In the genomic region with DNA sequence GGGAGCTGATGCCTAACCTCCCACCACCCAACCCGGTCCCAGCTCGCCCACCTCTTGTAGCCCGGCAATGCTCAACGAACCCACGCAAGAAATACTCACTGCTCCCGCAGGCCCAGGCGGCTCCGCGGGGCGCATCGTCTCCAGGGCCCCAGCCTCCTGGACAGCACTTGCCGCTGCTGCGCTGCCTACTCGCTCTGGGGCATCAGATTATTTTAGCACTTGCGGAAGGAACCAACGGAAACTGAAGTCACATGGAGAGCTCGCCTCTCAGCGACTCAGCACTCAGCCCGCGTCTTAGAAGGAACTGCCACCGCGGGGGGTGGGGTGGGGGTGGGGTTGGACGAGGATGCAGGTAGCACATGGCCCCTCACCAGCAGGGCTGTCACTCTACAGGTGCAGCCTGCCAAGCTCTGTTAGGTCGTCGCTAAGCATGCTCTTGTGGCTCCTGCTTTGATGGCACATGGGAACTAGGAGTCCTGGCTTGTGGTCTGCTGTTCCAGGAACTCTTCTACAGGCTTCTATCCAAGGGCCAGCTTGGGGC, we compare ENCODE assay signal across 8 mouse cellular contexts. TPM values are rescaled to one million over a fixed set of nuclear protein-coding genes. Genes with fewer than 3 reads are reported as not detected.
DNase-seq lines count a peak whose midpoint lies in the region; ATAC-seq and TF ChIP-seq lines count a peak whose summit lies in the region.

A gene (minus strand): TSS at position 314 of the 541 bp plus-strand sequence.

- peak within 1 kb of the TSS; percentile 13 for H3K9ac ChIP-seq in embryonic facial prominence, embryonic 15.5 days
- H3K9ac ChIP-seq in heart, postnatal 0 days (replicated peaks; ENCODE audit: low read depth, low read length): peak within 1 kb of the TSS; percentile 60
- peak within 1 kb of the TSS; percentile 65 for H3K9ac ChIP-seq in lung, postnatal 0 days (replicated peaks; ENCODE audit: low read depth)

- TF ChIP-seq EP300 in heart, postnatal 0 days (IDR thresholded peaks at IDR 0.05; ENCODE audit: low read depth): no peak
- TF ChIP-seq EP300 in lung, postnatal 0 days (IDR thresholded peaks at IDR 0.05): no peak

- peak within 1 kb of the TSS; percentile 44 for H3K4me3 ChIP-seq in embryonic facial prominence, embryonic 15.5 days (replicated peaks)
- peak within 1 kb of the TSS; percentile 56 for H3K4me3 ChIP-seq in heart, postnatal 0 days (ENCODE audit: low read depth, low read length)
- H3K4me3 ChIP-seq in lung, postnatal 0 days (ENCODE audit: low read depth, low read length): peak within 1 kb of the TSS; percentile 52

- H3K27me3 ChIP-seq in embryonic facial prominence, embryonic 15.5 days: peaks cover 3% of the 10 kb centered on the region; the same call in 1 of the 2 replicates
- no peaks in the 10 kb centered on the region for H3K27me3 ChIP-seq in heart, postnatal 0 days (ENCODE audit: control insufficient read depth, insufficient read depth, low read length)
- H3K27me3 ChIP-seq in lung, postnatal 0 days (replicated peaks; ENCODE audit: insufficient read depth, low read length): no peaks in the 10 kb centered on the region

- peaks cover 8% of the 10 kb centered on the region for H3K4me1 ChIP-seq in embryonic facial prominence, embryonic 15.5 days
- H3K4me1 ChIP-seq in heart, postnatal 0 days (ENCODE audit: control insufficient read depth, insufficient read depth): peaks cover 18% of the 10 kb centered on the region
- peaks cover 4% of the 10 kb centered on the region for H3K4me1 ChIP-seq in lung, postnatal 0 days (ENCODE audit: insufficient read depth, low read depth, low read length)

- H3K27ac ChIP-seq in embryonic facial prominence, embryonic 15.5 days (replicated peaks): no peak within 1 kb of the TSS
- peak within 1 kb of the TSS; percentile 49 for H3K27ac ChIP-seq in heart, postnatal 0 days (ENCODE audit: low read depth)
- H3K27ac ChIP-seq in lung, postnatal 0 days (ENCODE audit: low read length): peak within 1 kb of the TSS; percentile 68

- no peak for TF ChIP-seq CTCF in heart, postnatal 0 days (IDR thresholded peaks at IDR 0.05; ENCODE audit: low read depth)
- no peak for TF ChIP-seq CTCF in lung, postnatal 0 days (IDR thresholded peaks at IDR 0.05)

- no peaks in the 10 kb centered on the region for H3K9me3 ChIP-seq in embryonic facial prominence, embryonic 15.5 days (replicated peaks)
- no peaks in the 10 kb centered on the region for H3K9me3 ChIP-seq in heart, postnatal 0 days (replicated peaks; ENCODE audit: control insufficient read depth, low read length)
- no peaks in the 10 kb centered on the region for H3K9me3 ChIP-seq in lung, postnatal 0 days (ENCODE audit: low read length)

- no peaks in the 10 kb centered on the region for H3K36me3 ChIP-seq in embryonic facial prominence, embryonic 15.5 days
- H3K36me3 ChIP-seq in heart, postnatal 0 days (replicated peaks; ENCODE audit: control insufficient read depth, insufficient read depth, low read length): no peaks in the 10 kb centered on the region
- no peaks in the 10 kb centered on the region for H3K36me3 ChIP-seq in lung, postnatal 0 days (ENCODE audit: insufficient read depth, low read length)

- DNase-seq in CD8-positive naive resting alpha-beta T cell, adult 2 months (ENCODE audit: low read depth in 2 of 2, low spot score in 2 of 2): peak; percentile 61 to 67
- DNase-seq in adrenal gland, postnatal 4 days (ENCODE audit: low spot score in 2 of 2): no peak
- peak; percentile 49 for DNase-seq in heart, postnatal 0 days (ENCODE audit: low spot score)
- peak; percentile 39 to 64 for DNase-seq in layer of hippocampus, adult 18-20 months (ENCODE audit: low spot score in 2 of 2)
- DNase-seq in lung, postnatal 0 days (ENCODE audit: low spot score): peak; percentile 70
- peak; percentile 41 for DNase-seq in retina, embryonic 14.5 days (ENCODE audit: low spot score)
- DNase-seq in yolk sac, embryonic 10.5 days (ENCODE audit: low spot score): peak; percentile 46

- H3K4me2 ChIP-seq in embryonic facial prominence, embryonic 15.5 days (replicated peaks): peak within 1 kb of the TSS; percentile 73
- peak within 1 kb of the TSS; percentile 68 for H3K4me2 ChIP-seq in heart, postnatal 0 days (ENCODE audit: low read depth, low read length)
- peak within 1 kb of the TSS; percentile 59 for H3K4me2 ChIP-seq in lung, postnatal 0 days (replicated peaks; ENCODE audit: low read depth, low read length)

- 2% methylated on average over 25 of the region's 25 CpGs for WGBS in embryonic facial prominence, embryonic 15.5 days
- 2% methylated on average over 25 of the region's 25 CpGs for WGBS in heart, postnatal 0 days
- WGBS in lung, postnatal 0 days: 2% methylated on average over 25 of the region's 25 CpGs

- no peak for ATAC-seq in embryonic facial prominence, embryonic 15.5 days (ENCODE audit: insufficient number of reproducible peaks, low FRiP score, low TSS enrichment, low read depth)
- peak; percentile 49 for ATAC-seq in heart, postnatal 0 days (ENCODE audit: insufficient read depth, low read depth)
- peak; percentile 84 for ATAC-seq in lung, postnatal 0 days

RNA-seq across cellular contexts. Expression of the gene that starts here (rescaled TPM):
- 10 to 100 TPM; 12.3 to 13.7 TPM for total RNA-seq in adrenal gland, postnatal 4 days (2021)
- polyA plus RNA-seq in embryonic facial prominence, embryonic 15.5 days (2015; fragmentation: Nextera tagmentation; extraction: Ambion mirVana): 21.1 and 23.6 TPM in 2 replicates
- total RNA-seq in heart, postnatal 0 days (2014; rRNA removed; ENCODE audit: low replicate concordance): 13.4 and 16.6 TPM in 2 replicates
- polyA plus RNA-seq in heart, postnatal 0 days (2015; fragmentation: Nextera tagmentation; extraction: Ambion mirVana): 6.1 and 6.8 TPM in 2 replicates
- 10 to 100 TPM; 10.1 to 12.4 TPM for total RNA-seq in layer of hippocampus, adult 18-20 months (2021)
- 31.5 and 43.5 TPM in 2 replicates for polyA plus RNA-seq in lung, postnatal 0 days (2015; fragmentation: Nextera tagmentation; extraction: Ambion mirVana)

Comparison
In these comparisons a context has a peak if more than half of its experiments do, and no peak if none do; other contexts are left out.
1. DNase-seq: peak in CD8-positive naive resting alpha-beta T cell, adult 2 months (2 of 2), heart, postnatal 0 days (single experiment), layer of hippocampus, adult 18-20 months (2 of 2), lung, postnatal 0 days (single experiment), retina, embryonic 14.5 days (single experiment) and yolk sac, embryonic 10.5 days (single experiment); none in adrenal gland, postnatal 4 days (0 of 2).
2. H3K9ac ChIP-seq: peak in every context shown above with its lines; median percentile 65 in lung, postnatal 0 days; 60 in heart, postnatal 0 days; 13 in embryonic facial prominence, embryonic 15.5 days.
3. Peak in every context shown above with its lines, with median percentiles within 50 percentile points of each other: H3K4me2 ChIP-seq and H3K4me3 ChIP-seq.